Mouse (Mus musculus) cerebellum, postnatal 10 days (tissue): ENCODE measurements around the gene Yif1b.

Experiments
- DNase-seq, 2 experiments: peaks; one replicate each; pipeline ENCODE4 v3.0.0; 2021; ENCODE audit warnings: mixed read lengths in 2 of 2

Gene Yif1b

GRCm38 (mm10) chr7:29244732-29245416 is 6.7 kb downstream of the Yif1b start:
- peak; percentile 39 to 56 for DNase-seq

GRCm38 (mm10) chr7:29246015-29246414 is 7.9 kb downstream of the Yif1b start:
- no peak for DNase-seq

- no peak for DNase-seq
These were observed 8.6 kb downstream of the Yif1b start for GRCm38 (mm10) chr7:29246619-29247313.

GRCm38 (mm10) chr7:29247314-29247700 is 9.2 kb downstream of the Yif1b start:
- peak; percentile 87 to 92 for DNase-seq

GRCm38 (mm10) chr7:29247706-29248105 is 9.6 kb downstream of the Yif1b start:
- DNase-seq = peak in 1 of 2 experiments; percentile 25

GRCm38 (mm10) chr7:29248261-29248841 is 10.2 kb downstream of the Yif1b start, which contains the start of gene 2200002D01Rik:
2200002D01Rik (minus strand) TSS chr7:29248466.
- DNase-seq = no peak

- DNase-seq = no peak
These were observed 13.0 kb downstream of the Yif1b start for GRCm38 (mm10) chr7:29251166-29251565.

GRCm38 (mm10) chr7:29253842-29254241 is 15.7 kb downstream of the Yif1b start:
- no peak for DNase-seq

GRCm38 (mm10) chr7:29255875-29256274 is 17.7 kb downstream of the Yif1b start:
- DNase-seq = no peak

GRCm38 (mm10) chr7:29257368-29257767 is 19.2 kb downstream of the Yif1b start:
- no peak for DNase-seq

- DNase-seq = no peak
These were observed 21.9 kb downstream of the Yif1b start for GRCm38 (mm10) chr7:29259781-29260730.

- no peak for DNase-seq
These were observed 24.0 kb downstream of the Yif1b start for GRCm38 (mm10) chr7:29262151-29262550.

- no peak for DNase-seq
These were observed 25.7 kb downstream of the Yif1b start for GRCm38 (mm10) chr7:29263831-29264230.

GRCm38 (mm10) chr7:29265636-29266035 is 27.5 kb downstream of the Yif1b start:
- no peak for DNase-seq

- no peak for DNase-seq
These were observed 28.8 kb downstream of the Yif1b start for GRCm38 (mm10) chr7:29266931-29267330.

- no peak for DNase-seq
These were observed 32.3 kb downstream of the Yif1b start for GRCm38 (mm10) chr7:29270445-29270844.

- no peak for DNase-seq
These were observed 33.7 kb downstream of the Yif1b start for GRCm38 (mm10) chr7:29271687-29272465.

GRCm38 (mm10) chr7:29276715-29277114 is 38.6 kb downstream of the Yif1b start:
- no peak for DNase-seq

- DNase-seq = no peak
These were observed 39.4 kb downstream of the Yif1b start for GRCm38 (mm10) chr7:29277510-29277909.

- no peak for DNase-seq
These were observed 41.1 kb downstream of the Yif1b start for GRCm38 (mm10) chr7:29279261-29279660.

- DNase-seq = no peak
These were observed 41.8 kb downstream of the Yif1b start for GRCm38 (mm10) chr7:29279924-29280323.

GRCm38 (mm10) chr7:29280801-29281200 is 42.7 kb downstream of the Yif1b start:
- peak in 1 of 2 experiments; percentile 42 for DNase-seq
